Mouse (Mus musculus) intestine, postnatal 0 days (tissue): Measurements from ENCODE around the gene Camkk1. TPM values are rescaled to one million over a fixed set of nuclear protein-coding genes. Genes with fewer than 3 reads are reported as not detected.

Experiments used
- ATAC-seq: fragments of 200-750 bp; cut with Nextera tagmentation; 2 replicates; pipeline ENCODE4 v1.8.0; 2017; ENCODE audit warnings: mild to moderate bottlenecking, moderate TSS enrichment, moderate library complexity
- H3K27ac ChIP-seq: fragments of 300-500 bp; sonication (generic); 2 replicates; pipeline ENCODE4 v1.5.1; 2014; ENCODE audit warnings: mild to moderate bottlenecking, low read depth, low read length, moderate library complexity
- H3K27me3 ChIP-seq: fragments of 300-500 bp; sonication (generic); replicated peaks from 2 replicates; pipeline ENCODE4 v1.6.1; 2014; ENCODE audit warnings: low read length, mixed read lengths; ENCODE audit not compliant: control insufficient read depth, insufficient read depth
- H3K36me3 ChIP-seq: fragments of 300-500 bp; sonication (generic); 2 replicates; pipeline ENCODE4 v1.6.1; 2014; ENCODE audit warnings: mild to moderate bottlenecking, moderate library complexity; ENCODE audit not compliant: control insufficient read depth, insufficient read depth
- H3K4me1 ChIP-seq: fragments of 300-500 bp; sonication (generic); replicated peaks from 2 replicates; pipeline ENCODE4 v1.6.1; 2014; ENCODE audit warnings: antibody characterized with exemption, low read length, mixed read lengths; ENCODE audit not compliant: control insufficient read depth, insufficient read depth
- H3K4me2 ChIP-seq: fragments of 300-500 bp; sonication (generic); replicated peaks from 2 replicates; pipeline ENCODE4 v1.6.1; 2014; ENCODE audit warnings: low read depth, mild to moderate bottlenecking, moderate library complexity
- H3K4me3 ChIP-seq: fragments of 300-500 bp; sonication (generic); 2 replicates; pipeline ENCODE4 v1.5.1; 2014; ENCODE audit warnings: low read depth, low read length
- H3K9ac ChIP-seq: fragments of 300-500 bp; sonication (generic); 2 replicates; pipeline ENCODE4 v1.6.1; 2014; ENCODE audit warnings: mild to moderate bottlenecking, low read depth, low read length
- H3K9me3 ChIP-seq: fragments of 300-500 bp; sonication (generic); 2 replicates; pipeline ENCODE4 v1.6.1; 2016; ENCODE audit warnings: mixed run types; ENCODE audit not compliant: control insufficient read depth
- CTCF ChIP-seq: sonication (generic); IDR thresholded peaks from 2 replicates; pipeline ENCODE4 v1.5.1; 2016; ENCODE audit warnings: low read depth, mild to moderate bottlenecking, control low read depth, antibody characterized with exemption, moderate library complexity
- WGBS: fragments of 180-500 bp; shearing (Covaris S2); extraction: QIAGEN DNeasy Blood & Tissue Kit; methylation state at CpG from one replicate; pipeline ENCODE4 v1.1.7; 2014; 5-methylcytosine and 5-hydroxymethylcytosine counted together
- polyA plus RNA-seq: library from polyadenylated mRNA; unstranded; fragments of >200 nt; fragmentation: Nextera tagmentation; extraction: Ambion mirVana; gene quantifications from 2 replicates; pipeline ENCODE4 v1.2.1, GENCODE M21; 2015

The Camkk1 gene
- polyA plus RNA-seq, 1 experiment from 2014 or later: 3.5 TPM

GRCm38 (mm10) chr11:73052795-73053194 lies 34.0 kb downstream of the Camkk1 start:
- H3K4me1 ChIP-seq: no peaks in the 10 kb centered on the region
- WGBS: 86% methylated on average over 1 of the region's 1 CpGs
- H3K9ac ChIP-seq: no peak overlapping the region
- no peak for ATAC-seq
- no peak overlapping the region for H3K27ac ChIP-seq
- H3K27me3 ChIP-seq: no peaks in the 10 kb centered on the region
- H3K4me2 ChIP-seq: no peak overlapping the region
- no peak for TF ChIP-seq CTCF
- no peak overlapping the region for H3K4me3 ChIP-seq
- no peaks in the 10 kb centered on the region for H3K9me3 ChIP-seq
- H3K36me3 ChIP-seq: peaks cover 50% of the 10 kb centered on the region

GRCm38 (mm10) chr11:73057701-73058100 lies 38.9 kb downstream of the Camkk1 start:
- H3K4me3 ChIP-seq: no peak overlapping the region
- no peak overlapping the region for H3K9ac ChIP-seq
- no peak for TF ChIP-seq CTCF
- no peaks in the 10 kb centered on the region for H3K27me3 ChIP-seq
- no peak overlapping the region for H3K4me2 ChIP-seq
- 60% methylated on average over 5 of the region's 5 CpGs for WGBS
- no peaks in the 10 kb centered on the region for H3K9me3 ChIP-seq
- H3K27ac ChIP-seq: no peak overlapping the region
- H3K36me3 ChIP-seq: peaks cover 50% of the 10 kb centered on the region
- ATAC-seq: no peak
- H3K4me1 ChIP-seq: no peaks in the 10 kb centered on the region

- no peak overlapping the region for H3K4me2 ChIP-seq
- H3K36me3 ChIP-seq: peaks cover 43% of the 10 kb centered on the region
- WGBS: 78% methylated on average over 3 of the region's 3 CpGs
- no peak for TF ChIP-seq CTCF
- H3K9ac ChIP-seq: no peak overlapping the region
- H3K4me1 ChIP-seq: no peaks in the 10 kb centered on the region
- ATAC-seq: no peak
- no peak overlapping the region for H3K4me3 ChIP-seq
- no peaks in the 10 kb centered on the region for H3K9me3 ChIP-seq
- no peaks in the 10 kb centered on the region for H3K27me3 ChIP-seq
- H3K27ac ChIP-seq: no peak overlapping the region
Observed at GRCm38 (mm10) chr11:73059630-73060029, 40.8 kb downstream of the Camkk1 start.

GRCm38 (mm10) chr11:73061413-73061812 lies 42.6 kb downstream of the Camkk1 start:
- H3K4me1 ChIP-seq: no peaks in the 10 kb centered on the region
- H3K4me3 ChIP-seq: no peak overlapping the region
- H3K4me2 ChIP-seq: no peak overlapping the region
- peaks cover 41% of the 10 kb centered on the region for H3K36me3 ChIP-seq
- no peaks in the 10 kb centered on the region for H3K27me3 ChIP-seq
- 91% methylated on average over 3 of the region's 3 CpGs for WGBS
- no peak for TF ChIP-seq CTCF
- no peak overlapping the region for H3K27ac ChIP-seq
- H3K9me3 ChIP-seq: no peaks in the 10 kb centered on the region
- no peak for ATAC-seq
- H3K9ac ChIP-seq: no peak overlapping the region

GRCm38 (mm10) chr11:73071839-73072238 lies 53.0 kb downstream of the Camkk1 start:
- Histone ChIP-seq H3K4me1 (no peaks in the 10 kb centered on the region), H3K36me3 (peaks cover 82% of the 10 kb centered on the region)
- WGBS: 93% methylated on average over 3 of the region's 3 CpGs

GRCm38 (mm10) chr11:73076295-73076694 lies 57.5 kb downstream of the Camkk1 start:
- Histone ChIP-seq H3K9ac (no peak overlapping the region), H3K27me3 (no peaks in the 10 kb centered on the region), H3K4me2 (no peak overlapping the region), H3K36me3 (peaks cover 69% of the 10 kb centered on the region), H3K9me3 (no peaks in the 10 kb centered on the region), H3K4me3 (no peak overlapping the region), H3K27ac (no peak overlapping the region), H3K4me1 (no peaks in the 10 kb centered on the region)
- ATAC-seq: no peak
- 84% methylated on average over 4 of the region's 4 CpGs for WGBS
- no peak for TF ChIP-seq CTCF

More at GRCm38 (mm10) chr11:73071839-73072238, 53.0 kb downstream of the Camkk1 start:
- H3K9ac ChIP-seq: no peak overlapping the region
- H3K4me3 ChIP-seq: no peak overlapping the region
- no peaks in the 10 kb centered on the region for H3K9me3 ChIP-seq
- H3K4me2 ChIP-seq: no peak overlapping the region
- H3K27ac ChIP-seq: no peak overlapping the region
- no peak for ATAC-seq
- TF ChIP-seq CTCF: peak; percentile 70
- H3K27me3 ChIP-seq: no peaks in the 10 kb centered on the region

GRCm38 (mm10) chr11:73076733-73077132 lies 57.9 kb downstream of the Camkk1 start:
- Histone ChIP-seq H3K4me2 (no peak overlapping the region), H3K4me3 (no peak overlapping the region), H3K36me3 (peaks cover 69% of the 10 kb centered on the region), H3K27ac (no peak overlapping the region), H3K9ac (no peak overlapping the region), H3K9me3 (no peaks in the 10 kb centered on the region), H3K27me3 (no peaks in the 10 kb centered on the region), H3K4me1 (no peaks in the 10 kb centered on the region)
- 69% methylated on average over 4 of the region's 4 CpGs for WGBS
- no peak for TF ChIP-seq CTCF
- no peak for ATAC-seq
